Mouse (Mus musculus): ENCODE data around the gene Sdk2. TPM values are rescaled to one million over a fixed set of nuclear protein-coding genes. Genes with fewer than 3 reads are reported as not detected.

The Sdk2 gene
- polyA plus RNA-seq, 1 experiment from 2014 or later, result 4.3 TPM

DNA sequence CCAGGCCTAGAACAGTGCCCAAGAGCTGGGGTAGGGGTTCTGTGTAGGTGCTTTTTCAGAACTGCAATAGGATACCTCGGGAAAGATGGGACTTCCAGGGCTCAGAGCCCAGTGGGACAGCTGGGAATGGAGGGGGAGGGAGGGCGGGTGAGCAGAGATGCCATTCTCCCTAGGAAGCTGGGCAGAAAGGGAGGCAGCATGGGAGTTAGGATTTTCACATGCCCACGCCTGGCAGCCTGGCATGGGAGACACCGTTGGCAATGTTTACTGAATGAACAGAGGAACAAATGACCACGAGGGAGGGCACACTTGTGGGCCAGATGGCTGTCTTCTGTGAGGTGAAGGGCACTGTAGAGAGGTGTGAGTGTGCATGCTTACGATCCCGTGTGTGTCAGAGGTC lies 23.3 kb downstream of the Sdk2 start:
- Histone ChIP-seq H3K27ac (ENCODE audit: low read length) (no peak overlapping the region), H3K9ac (replicated peaks; ENCODE audit: low read depth, low read length) (no peak overlapping the region), H3K4me2 (replicated peaks; ENCODE audit: low read depth, low read length) (no peak overlapping the region), H3K4me1 (ENCODE audit: control insufficient read depth, insufficient read depth, low read length) (peaks cover 21% of the 10 kb centered on the region), H3K4me3 (ENCODE audit: low read depth, low read length) (no peak overlapping the region), H3K27me3 (ENCODE audit: control insufficient read depth, insufficient read depth, low read length) (no peaks in the 10 kb centered on the region), H3K9me3 (ENCODE audit: control insufficient read depth, low read depth, low read length) (no peaks in the 10 kb centered on the region), H3K36me3 (ENCODE audit: control insufficient read depth, insufficient read depth, low read length) (no peaks in the 10 kb centered on the region)
- no peak for ATAC-seq (ENCODE audit: insufficient number of reproducible peaks, insufficient read depth, low FRiP score, low read depth)
- WGBS, result 55% methylated on average over 7 of the region's 7 CpGs

DNA sequence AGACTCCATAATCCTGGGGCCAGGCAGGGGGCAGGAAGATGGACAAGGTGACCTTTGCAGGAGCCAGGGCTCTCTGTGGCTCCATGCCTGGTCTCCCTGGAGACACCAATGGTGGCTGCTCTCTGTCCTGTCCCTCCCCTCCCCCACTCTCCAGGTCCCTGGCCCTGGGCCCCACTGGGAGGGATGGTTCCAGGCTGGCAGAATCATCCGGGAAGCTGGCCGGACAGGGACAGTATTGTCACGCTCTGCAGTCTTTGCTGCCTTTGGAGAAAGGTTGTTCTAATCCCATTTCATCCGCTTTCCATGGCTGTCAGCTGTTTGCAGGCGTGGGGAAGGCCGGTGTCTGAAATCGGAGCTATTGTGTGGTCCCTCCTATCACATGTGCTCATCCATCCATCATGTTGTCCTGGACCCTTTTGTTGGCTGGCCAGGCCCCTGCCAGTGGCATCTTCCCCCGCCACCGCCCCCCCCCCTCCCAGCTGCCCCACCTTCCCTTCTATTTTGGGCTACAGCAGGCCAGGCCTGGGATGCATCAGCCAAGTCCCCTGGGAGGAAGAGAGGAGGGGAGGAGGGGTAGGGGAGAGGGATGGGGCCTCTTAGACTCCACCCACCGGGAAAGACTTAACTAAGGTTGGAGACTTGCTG lies 26.3 kb downstream of the Sdk2 start:
- H3K4me3 ChIP-seq (ENCODE audit: low read depth, low read length), result no peak overlapping the region
- 12% methylated on average over 8 of the region's 10 CpGs for WGBS
- ATAC-seq (ENCODE audit: insufficient number of reproducible peaks, insufficient read depth, low FRiP score, low read depth), result peak; percentile 70; the same call in 1 of the 2 replicates
- H3K9ac ChIP-seq (replicated peaks; ENCODE audit: low read depth, low read length), result no peak overlapping the region
- no peaks in the 10 kb centered on the region for H3K9me3 ChIP-seq (ENCODE audit: control insufficient read depth, low read depth, low read length)
- peaks cover 12% of the 10 kb centered on the region for H3K4me1 ChIP-seq (ENCODE audit: control insufficient read depth, insufficient read depth, low read length)
- no peak overlapping the region; the same call in 1 of the 2 replicates for H3K4me2 ChIP-seq (replicated peaks; ENCODE audit: low read depth, low read length)
- H3K36me3 ChIP-seq (ENCODE audit: control insufficient read depth, insufficient read depth, low read length), result no peaks in the 10 kb centered on the region
- H3K27me3 ChIP-seq (ENCODE audit: control insufficient read depth, insufficient read depth, low read length), result no peaks in the 10 kb centered on the region
- peak overlapping the region; percentile 28; the same call in 1 of the 2 replicates for H3K27ac ChIP-seq (ENCODE audit: low read length)

DNA sequence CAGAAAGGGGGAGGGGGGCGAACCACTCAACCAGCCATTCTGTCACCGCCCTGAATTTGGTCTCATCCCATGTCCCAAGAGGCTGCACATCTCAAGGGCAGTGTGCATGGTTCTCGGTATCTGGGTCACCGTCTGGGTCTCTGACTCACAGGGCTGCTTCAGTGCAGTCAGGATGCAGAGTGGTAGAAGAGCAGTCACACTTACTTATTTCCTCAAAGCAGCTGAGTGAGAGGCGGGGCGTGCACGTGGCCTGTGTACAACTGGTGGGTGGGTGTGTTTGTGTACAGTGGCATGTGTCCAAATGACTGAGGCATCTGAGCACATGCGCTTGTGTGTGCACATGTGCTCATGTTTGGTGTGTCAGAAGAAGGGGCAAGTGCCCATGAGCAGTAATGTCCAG lies 28.8 kb downstream of the Sdk2 start:
- H3K9ac ChIP-seq (replicated peaks; ENCODE audit: low read depth, low read length), result no peak overlapping the region
- ATAC-seq (ENCODE audit: insufficient number of reproducible peaks, insufficient read depth, low FRiP score, low read depth), result 0 out of 2 replicates have a peak, but pooled peaks have one; percentile 30
- H3K27me3 ChIP-seq (ENCODE audit: control insufficient read depth, insufficient read depth, low read length), result no peaks in the 10 kb centered on the region
- peaks cover 12% of the 10 kb centered on the region for H3K4me1 ChIP-seq (ENCODE audit: control insufficient read depth, insufficient read depth, low read length)
- no peaks in the 10 kb centered on the region for H3K36me3 ChIP-seq (ENCODE audit: control insufficient read depth, insufficient read depth, low read length)
- H3K27ac ChIP-seq (ENCODE audit: low read length), result no peak overlapping the region
- H3K4me2 ChIP-seq (replicated peaks; ENCODE audit: low read depth, low read length), result no peak overlapping the region
- WGBS, result 74% methylated on average over 8 of the region's 8 CpGs
- no peaks in the 10 kb centered on the region for H3K9me3 ChIP-seq (ENCODE audit: control insufficient read depth, low read depth, low read length)
- H3K4me3 ChIP-seq (ENCODE audit: low read depth, low read length), result no peak overlapping the region

DNA sequence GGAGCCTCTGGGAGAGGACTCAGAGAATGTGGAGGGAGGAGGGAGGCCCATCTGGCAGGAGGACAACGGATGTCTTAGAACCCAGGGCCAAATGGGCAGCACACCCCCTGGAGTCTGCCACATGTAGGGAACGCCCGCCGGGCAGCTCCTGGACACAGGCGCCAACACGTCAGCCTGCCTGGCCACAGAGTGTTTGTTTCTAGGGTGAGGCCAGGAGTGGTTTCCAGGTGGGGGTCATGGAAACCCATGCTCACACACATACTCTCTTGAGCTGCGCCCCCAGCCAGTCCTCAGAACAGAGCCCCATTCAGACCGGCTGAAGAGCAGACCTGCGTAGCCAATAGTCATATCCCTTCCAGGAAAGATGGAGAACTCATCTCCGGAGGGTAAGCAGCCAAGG lies 35.4 kb downstream of the Sdk2 start:
- no peak overlapping the region for H3K4me3 ChIP-seq (ENCODE audit: low read depth, low read length)
- 69% methylated on average over 10 of the region's 10 CpGs for WGBS
- ATAC-seq (ENCODE audit: insufficient number of reproducible peaks, insufficient read depth, low FRiP score, low read depth), result no peak
- H3K27ac ChIP-seq (ENCODE audit: low read length), result no peak overlapping the region
- H3K27me3 ChIP-seq (ENCODE audit: control insufficient read depth, insufficient read depth, low read length), result no peaks in the 10 kb centered on the region
- no peak overlapping the region for H3K4me2 ChIP-seq (replicated peaks; ENCODE audit: low read depth, low read length)
- peaks cover 19% of the 10 kb centered on the region for H3K4me1 ChIP-seq (ENCODE audit: control insufficient read depth, insufficient read depth, low read length)
- no peaks in the 10 kb centered on the region for H3K9me3 ChIP-seq (ENCODE audit: control insufficient read depth, low read depth, low read length)
- no peak overlapping the region for H3K9ac ChIP-seq (replicated peaks; ENCODE audit: low read depth, low read length)
- no peaks in the 10 kb centered on the region for H3K36me3 ChIP-seq (ENCODE audit: control insufficient read depth, insufficient read depth, low read length)

DNA sequence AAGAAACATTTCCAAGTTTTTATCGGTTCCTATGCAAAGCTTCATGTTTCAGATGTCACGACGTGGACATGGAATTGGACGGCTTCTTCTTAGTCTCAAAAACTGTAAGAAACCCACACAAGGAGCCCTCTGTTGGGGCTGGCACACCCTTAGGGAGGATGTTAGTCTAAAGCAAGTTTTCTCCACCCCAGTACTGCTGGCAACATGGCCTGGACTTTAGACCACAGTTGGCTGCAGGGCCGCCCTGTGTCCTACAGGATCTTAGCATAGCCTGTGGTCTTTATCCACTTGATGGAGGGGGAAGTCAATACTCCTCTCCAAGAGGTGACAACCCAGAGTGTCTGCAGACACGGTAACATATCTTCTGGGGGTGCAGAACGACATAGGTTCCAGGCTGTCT lies 36.6 kb downstream of the Sdk2 start:
- Histone ChIP-seq H3K27me3 (ENCODE audit: control insufficient read depth, insufficient read depth, low read length) (no peaks in the 10 kb centered on the region), H3K27ac (ENCODE audit: low read length) (no peak overlapping the region), H3K4me1 (ENCODE audit: control insufficient read depth, insufficient read depth, low read length) (peaks cover 19% of the 10 kb centered on the region), H3K4me3 (ENCODE audit: low read depth, low read length) (no peak overlapping the region), H3K9me3 (ENCODE audit: control insufficient read depth, low read depth, low read length) (no peaks in the 10 kb centered on the region), H3K36me3 (ENCODE audit: control insufficient read depth, insufficient read depth, low read length) (no peaks in the 10 kb centered on the region), H3K9ac (replicated peaks; ENCODE audit: low read depth, low read length) (no peak overlapping the region), H3K4me2 (replicated peaks; ENCODE audit: low read depth, low read length) (no peak overlapping the region)
- WGBS, result 74% methylated on average over 7 of the region's 7 CpGs
- ATAC-seq (ENCODE audit: insufficient number of reproducible peaks, insufficient read depth, low FRiP score, low read depth), result no peak

DNA sequence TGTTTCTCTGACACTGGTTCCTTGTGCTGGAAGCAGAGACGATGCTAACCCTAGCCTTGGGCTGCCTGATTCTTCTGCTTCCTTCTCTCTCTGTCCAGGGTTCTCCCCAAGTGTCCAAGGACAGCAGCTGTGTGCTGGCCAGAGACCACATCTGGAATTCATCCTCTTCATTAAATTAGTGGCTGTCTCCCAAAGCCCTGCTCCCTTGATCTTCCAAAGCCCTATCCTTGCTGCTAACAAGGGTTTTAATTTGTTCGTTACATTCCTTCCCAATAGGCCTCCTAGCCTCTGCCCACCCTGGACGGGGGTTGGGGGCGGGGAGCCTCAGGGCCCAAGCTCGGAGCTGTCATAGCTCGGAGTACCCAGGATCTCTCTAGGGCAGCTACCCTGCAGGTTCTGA lies 38.3 kb downstream of the Sdk2 start:
- ATAC-seq (ENCODE audit: insufficient number of reproducible peaks, insufficient read depth, low FRiP score, low read depth), result peak; percentile 11; the same call in 1 of the 2 replicates
- H3K36me3 ChIP-seq (ENCODE audit: control insufficient read depth, insufficient read depth, low read length), result no peaks in the 10 kb centered on the region
- no peaks in the 10 kb centered on the region for H3K27me3 ChIP-seq (ENCODE audit: control insufficient read depth, insufficient read depth, low read length)
- H3K4me2 ChIP-seq (replicated peaks; ENCODE audit: low read depth, low read length), result no peak overlapping the region
- peak overlapping the region; percentile 75 for H3K27ac ChIP-seq (ENCODE audit: low read length)
- no peak overlapping the region for H3K9ac ChIP-seq (replicated peaks; ENCODE audit: low read depth, low read length)
- no peak overlapping the region for H3K4me3 ChIP-seq (ENCODE audit: low read depth, low read length)
- WGBS, result 49% methylated on average over 6 of the region's 6 CpGs
- peaks cover 22% of the 10 kb centered on the region for H3K4me1 ChIP-seq (ENCODE audit: control insufficient read depth, insufficient read depth, low read length)
- no peaks in the 10 kb centered on the region for H3K9me3 ChIP-seq (ENCODE audit: control insufficient read depth, low read depth, low read length)

DNA sequence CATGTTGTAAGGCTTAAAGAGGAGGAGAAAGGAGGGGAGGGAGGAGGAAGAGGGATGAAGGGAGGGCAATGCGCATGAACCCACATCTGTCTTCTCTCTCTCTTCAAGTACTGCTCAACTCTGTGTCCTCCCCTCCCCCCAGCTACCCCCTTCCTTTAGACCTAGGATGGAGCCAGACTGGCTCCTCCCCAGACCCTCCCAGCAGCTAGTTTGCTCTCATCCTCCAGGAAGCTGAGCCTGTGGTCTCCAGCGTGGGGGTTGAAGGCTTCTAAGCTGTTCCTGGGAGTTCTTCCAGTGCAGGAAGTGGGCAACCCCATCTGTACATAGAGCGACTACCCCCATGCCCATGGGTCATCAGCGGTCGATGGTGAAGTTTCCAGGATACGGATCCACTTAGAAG lies 38.8 kb downstream of the Sdk2 start:
- peak overlapping the region; percentile 64; the same call in 1 of the 2 replicates for H3K27ac ChIP-seq (ENCODE audit: low read length)
- no peak overlapping the region for H3K9ac ChIP-seq (replicated peaks; ENCODE audit: low read depth, low read length)
- WGBS, result 43% methylated on average over 6 of the region's 6 CpGs
- no peaks in the 10 kb centered on the region for H3K9me3 ChIP-seq (ENCODE audit: control insufficient read depth, low read depth, low read length)
- peak; percentile 53; the same call in 1 of the 2 replicates for ATAC-seq (ENCODE audit: insufficient number of reproducible peaks, insufficient read depth, low FRiP score, low read depth)
- no peaks in the 10 kb centered on the region for H3K27me3 ChIP-seq (ENCODE audit: control insufficient read depth, insufficient read depth, low read length)
- no peak overlapping the region for H3K4me3 ChIP-seq (ENCODE audit: low read depth, low read length)
- H3K4me1 ChIP-seq (ENCODE audit: control insufficient read depth, insufficient read depth, low read length), result peaks cover 22% of the 10 kb centered on the region
- no peaks in the 10 kb centered on the region for H3K36me3 ChIP-seq (ENCODE audit: control insufficient read depth, insufficient read depth, low read length)
- H3K4me2 ChIP-seq (replicated peaks; ENCODE audit: low read depth, low read length), result no peak overlapping the region

DNA sequence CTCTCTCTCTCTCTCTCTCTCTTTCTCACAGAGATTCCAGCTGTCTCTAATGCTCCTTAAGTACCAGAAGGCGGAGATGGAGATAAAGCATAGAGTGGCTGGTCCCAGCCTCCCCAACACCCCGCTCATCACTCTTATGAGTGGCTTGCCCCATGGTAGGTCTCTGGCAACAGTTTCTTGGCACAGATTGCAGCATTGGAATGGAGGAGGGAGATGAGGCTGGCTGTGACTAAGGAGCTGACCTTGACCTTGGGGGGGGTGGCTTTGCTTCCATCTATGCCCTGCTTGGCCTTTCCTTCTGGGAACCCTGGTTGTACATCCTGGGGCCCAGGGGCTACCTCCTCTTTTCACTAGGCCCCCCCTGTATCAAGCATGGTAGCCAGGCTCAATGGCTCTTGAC lies 41.8 kb downstream of the Sdk2 start:
- H3K4me2 ChIP-seq (replicated peaks; ENCODE audit: low read depth, low read length), result no peak overlapping the region
- ATAC-seq (ENCODE audit: insufficient number of reproducible peaks, insufficient read depth, low FRiP score, low read depth), result no peak
- H3K4me3 ChIP-seq (ENCODE audit: low read depth, low read length), result no peak overlapping the region
- 60% methylated on average over 2 of the region's 2 CpGs for WGBS
- peaks cover 22% of the 10 kb centered on the region for H3K4me1 ChIP-seq (ENCODE audit: control insufficient read depth, insufficient read depth, low read length)
- H3K27ac ChIP-seq (ENCODE audit: low read length), result no peak overlapping the region
- H3K9me3 ChIP-seq (ENCODE audit: control insufficient read depth, low read depth, low read length), result no peaks in the 10 kb centered on the region
- no peaks in the 10 kb centered on the region for H3K27me3 ChIP-seq (ENCODE audit: control insufficient read depth, insufficient read depth, low read length)
- H3K9ac ChIP-seq (replicated peaks; ENCODE audit: low read depth, low read length), result no peak overlapping the region
- no peaks in the 10 kb centered on the region for H3K36me3 ChIP-seq (ENCODE audit: control insufficient read depth, insufficient read depth, low read length)

DNA sequence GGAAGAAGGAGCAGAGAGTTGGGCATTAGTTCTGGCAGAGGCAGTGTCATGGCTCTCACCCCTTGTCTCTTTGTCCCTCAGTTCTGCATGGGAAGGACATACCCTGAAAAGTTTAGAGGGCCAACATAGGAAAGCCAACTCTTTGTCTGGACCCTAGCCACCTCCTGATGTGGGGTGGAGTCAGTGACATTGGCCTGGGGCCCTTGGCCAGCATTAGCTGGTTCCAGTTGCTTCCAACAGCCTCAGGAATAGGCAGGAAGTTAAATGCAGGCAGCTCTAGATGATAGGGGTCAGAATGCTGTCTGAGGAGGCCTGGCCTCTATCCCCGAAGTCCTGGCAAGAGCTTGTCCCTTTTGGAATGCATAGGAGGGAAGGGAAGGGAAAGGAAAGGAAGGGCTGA lies 42.9 kb downstream of the Sdk2 start:
- ATAC-seq (ENCODE audit: insufficient number of reproducible peaks, insufficient read depth, low FRiP score, low read depth), result no peak
- Histone ChIP-seq H3K4me3 (ENCODE audit: low read depth, low read length) (no peak overlapping the region), H3K9me3 (ENCODE audit: control insufficient read depth, low read depth, low read length) (no peaks in the 10 kb centered on the region), H3K4me2 (replicated peaks; ENCODE audit: low read depth, low read length) (no peak overlapping the region), H3K27me3 (ENCODE audit: control insufficient read depth, insufficient read depth, low read length) (no peaks in the 10 kb centered on the region), H3K4me1 (ENCODE audit: control insufficient read depth, insufficient read depth, low read length) (peaks cover 17% of the 10 kb centered on the region), H3K9ac (replicated peaks; ENCODE audit: low read depth, low read length) (no peak overlapping the region), H3K27ac (ENCODE audit: low read length) (no peak overlapping the region), H3K36me3 (ENCODE audit: control insufficient read depth, insufficient read depth, low read length) (no peaks in the 10 kb centered on the region)
- WGBS, result 46% methylated on average over 1 of the region's 1 CpGs
